Mouse (Mus musculus) forebrain, embryonic 14.5 days (tissue): ENCODE data around the gene Rhno1. TPM values are rescaled to one million over a fixed set of nuclear protein-coding genes. Genes with fewer than 3 reads are reported as not detected.

Experiments used
- ATAC-seq: fragments of 200-750 bp; cut with Nextera tagmentation; 2 replicates; pipeline ENCODE4 v1.8.0; 2017; ENCODE audit warnings: mild to moderate bottlenecking, moderate library complexity
- DNase-seq: peaks from one replicate; pipeline ENCODE4 v3.0.0-alpha.2; 2015; ENCODE audit warnings: low spot score
- H3K27ac ChIP-seq: fragments of 300-500 bp; sonication (generic); 2 replicates; pipeline ENCODE4 v1.5.1; 2014; ENCODE audit warnings: low read depth, mild to moderate bottlenecking, control low read depth, low read length, moderate library complexity
- H3K27me3 ChIP-seq: fragments of 300-500 bp; sonication (generic); replicated peaks from 2 replicates; pipeline ENCODE4 v1.6.1; 2014; ENCODE audit warnings: low read length, control low read depth, mixed read lengths; ENCODE audit not compliant: control insufficient read depth, insufficient read depth
- H3K36me3 ChIP-seq: fragments of 300-500 bp; sonication (generic); 2 replicates; pipeline ENCODE4 v1.6.1; 2014; ENCODE audit warnings: low read length, control low read depth; ENCODE audit not compliant: control insufficient read depth, insufficient read depth
- H3K4me1 ChIP-seq: fragments of 300-500 bp; sonication (generic); 2 replicates; pipeline ENCODE4 v1.6.1; 2014; ENCODE audit warnings: antibody characterized with exemption, low read length, control low read depth; ENCODE audit not compliant: control insufficient read depth, insufficient read depth
- H3K4me2 ChIP-seq: fragments of 300-500 bp; sonication (generic); 2 replicates; pipeline ENCODE4 v1.6.1; 2014; ENCODE audit warnings: mild to moderate bottlenecking, control low read depth, low read length
- H3K4me3 ChIP-seq: fragments of 300-500 bp; sonication (generic); 2 replicates; pipeline ENCODE4 v1.5.1; 2014; ENCODE audit warnings: low read depth, low read length, control low read depth
- H3K9ac ChIP-seq: fragments of 300-500 bp; sonication (generic); 2 replicates; pipeline ENCODE4 v1.6.1; 2014; ENCODE audit warnings: mild to moderate bottlenecking, low read length, control low read depth, moderate library complexity
- H3K9me3 ChIP-seq: fragments of 300-500 bp; sonication (generic); replicated peaks from 2 replicates; pipeline ENCODE4 v1.6.1; 2016; ENCODE audit warnings: low read length, control low read depth, mixed read lengths; ENCODE audit not compliant: control insufficient read depth
- WGBS: fragments of 180-500 bp; shearing (Covaris S2); extraction: QIAGEN DNeasy Blood & Tissue Kit; methylation state at CpG from one replicate; pipeline ENCODE4 v1.1.7; 2014; 5-methylcytosine and 5-hydroxymethylcytosine counted together
- polyA plus RNA-seq: library from polyadenylated mRNA; unstranded; fragments of >200 nt; fragmentation: Nextera tagmentation; extraction: Ambion mirVana; gene quantifications from 2 replicates; pipeline ENCODE4 v1.2.1, GENCODE M21; 2014

Rhno1 gene
- polyA plus RNA-seq, 1 experiment from 2014 or later, result 131 TPM

DNA sequence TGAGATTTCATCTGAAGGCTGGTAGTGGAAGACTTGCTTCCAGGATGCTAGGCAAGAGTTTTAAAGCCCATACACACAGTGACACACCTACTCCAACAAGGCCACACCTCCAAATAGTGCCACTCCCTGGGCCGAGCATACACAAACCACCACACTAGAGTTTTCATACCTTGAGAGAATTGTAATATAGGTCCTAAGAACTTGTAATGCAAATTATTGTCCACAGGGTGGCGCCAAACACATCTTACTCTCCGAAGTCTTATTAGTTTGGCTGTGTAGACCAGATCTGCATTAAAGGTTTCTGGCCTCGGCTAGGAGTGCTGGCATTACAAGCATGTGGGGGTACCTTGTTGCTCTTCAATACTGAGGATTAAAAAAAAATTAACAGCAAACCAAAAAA is 44.4 kb downstream of the Rhno1 start:
- H3K4me3 ChIP-seq, result no peak overlapping the region
- H3K27me3 ChIP-seq, result no peaks in the 10 kb centered on the region
- ATAC-seq (peak; percentile 67), DNase-seq (peak; percentile 88)
- H3K9ac ChIP-seq, result no peak overlapping the region
- WGBS, result 13% methylated on average over 4 of the region's 4 CpGs
- H3K27ac ChIP-seq, result no peak overlapping the region
- H3K36me3 ChIP-seq, result peaks cover 22% of the 10 kb centered on the region
- H3K9me3 ChIP-seq, result no peaks in the 10 kb centered on the region
- no peak overlapping the region for H3K4me2 ChIP-seq
- H3K4me1 ChIP-seq, result no peaks in the 10 kb centered on the region

DNA sequence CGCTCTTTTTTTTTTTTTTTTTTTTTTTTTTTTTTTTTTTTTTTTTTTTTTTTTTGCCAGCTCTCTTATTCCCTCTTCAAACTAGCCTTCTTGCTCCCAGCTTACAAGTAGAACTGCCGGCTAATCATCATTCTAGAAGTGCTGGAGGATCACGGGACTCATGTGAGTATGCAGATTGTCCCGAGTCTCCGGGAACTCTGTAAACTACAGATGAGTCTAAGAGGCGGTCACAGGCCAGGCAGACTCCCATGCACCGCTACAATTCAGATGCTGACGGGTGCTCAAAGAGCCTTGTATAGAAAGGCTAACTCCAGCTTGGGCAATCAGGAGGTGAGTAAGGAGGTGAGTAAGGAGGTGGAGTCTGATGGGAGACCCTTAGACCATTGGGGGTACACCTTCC is 47.1 kb downstream of the Rhno1 start:
- ATAC-seq (no peak), DNase-seq (no peak)
- Histone ChIP-seq H3K4me1 (no peaks in the 10 kb centered on the region), H3K9ac (no peak overlapping the region), H3K4me2 (no peak overlapping the region), H3K4me3 (no peak overlapping the region), H3K27ac (no peak overlapping the region), H3K36me3 (no peaks in the 10 kb centered on the region), H3K9me3 (no peaks in the 10 kb centered on the region), H3K27me3 (no peaks in the 10 kb centered on the region)
- 79% methylated on average over 8 of the region's 8 CpGs for WGBS

DNA sequence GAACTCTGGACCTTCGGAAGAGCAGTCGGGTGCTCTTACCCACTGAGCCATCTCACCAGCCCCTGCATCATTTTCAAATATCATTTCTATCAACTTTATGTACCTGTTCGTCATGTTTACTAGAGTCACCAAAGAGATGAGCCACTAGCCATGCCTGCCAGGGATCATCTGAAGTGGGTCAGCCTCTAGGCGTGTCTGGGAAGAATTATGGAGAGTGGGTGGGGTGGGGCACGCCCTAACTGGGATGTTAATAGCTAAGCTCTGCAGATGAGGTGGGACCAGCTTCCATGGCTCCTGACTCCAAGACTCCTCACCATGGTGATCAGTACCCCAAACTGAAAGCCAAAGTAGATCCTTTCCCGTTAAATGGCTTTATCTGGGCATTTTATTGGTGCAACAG is 47.9 kb downstream of the Rhno1 start:
- DNase-seq, result no peak
- no peak overlapping the region for H3K4me2 ChIP-seq
- no peaks in the 10 kb centered on the region for H3K9me3 ChIP-seq

DNA sequence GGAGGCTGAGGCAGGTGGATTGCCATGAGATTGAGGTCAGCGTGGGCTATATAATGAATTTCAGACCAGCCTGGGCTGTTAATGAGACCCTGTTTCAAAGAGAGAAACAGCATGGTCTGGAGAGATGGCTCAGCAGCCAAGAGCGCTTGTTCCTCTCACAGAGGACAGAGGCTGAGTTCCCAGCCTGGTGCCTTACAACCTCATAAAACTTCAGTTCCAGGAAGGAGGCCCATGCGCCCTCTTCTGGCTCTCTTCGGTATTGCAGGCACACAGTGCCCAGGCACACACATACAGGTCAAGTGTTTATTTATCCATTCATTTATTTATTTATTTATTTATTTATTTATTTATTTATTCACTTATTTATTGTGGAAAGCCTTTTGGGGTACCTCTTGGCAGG is 54.4 kb downstream of the Rhno1 start:
- H3K4me3 ChIP-seq, result no peak overlapping the region
- no peaks in the 10 kb centered on the region for H3K36me3 ChIP-seq
- no peaks in the 10 kb centered on the region for H3K27me3 ChIP-seq
- 0 out of 2 replicates have a peak, but pooled peaks have one; percentile 44 for ATAC-seq
- no peak overlapping the region for H3K27ac ChIP-seq
- H3K9ac ChIP-seq, result no peak overlapping the region
- H3K4me2 ChIP-seq, result no peak overlapping the region
- no peaks in the 10 kb centered on the region for H3K9me3 ChIP-seq
- 23% methylated on average over 4 of the region's 4 CpGs for WGBS
- H3K4me1 ChIP-seq, result no peaks in the 10 kb centered on the region
- DNase-seq, result peak; percentile 77

More for the DNA sequence above, 47.9 kb downstream of the Rhno1 start:
- ATAC-seq, result no peak
- WGBS, result 91% methylated on average over 6 of the region's 6 CpGs
- Histone ChIP-seq H3K27me3 (no peaks in the 10 kb centered on the region), H3K4me3 (no peak overlapping the region), H3K9ac (no peak overlapping the region), H3K4me1 (no peaks in the 10 kb centered on the region), H3K27ac (no peak overlapping the region), H3K36me3 (no peaks in the 10 kb centered on the region)

Other genes with a start within 250 kb of the Rhno1 start
- gene Tspan9, start 219.3 kb downstream of the Rhno1 start, polyA plus RNA-seq, result 23.0 and 36.2 TPM in 2 replicates
- gene Tead4, start 62.1 kb downstream of the Rhno1 start, polyA plus RNA-seq, result 0.18 and 0.37 TPM in 2 replicates
- gene Tulp3, start 7.1 kb downstream of the Rhno1 start, polyA plus RNA-seq, result 10.4 and 11.5 TPM in 2 replicates
- 18.4 and 21.5 TPM in 2 replicates for gene Foxm1, start 56 bp upstream of the Rhno1 start, polyA plus RNA-seq
- gene Tex52, start 12.5 kb upstream of the Rhno1 start, polyA plus RNA-seq, result 0.32 and 0.61 TPM in 2 replicates
- gene Gm44596, start 12.6 kb upstream of the Rhno1 start, polyA plus RNA-seq, result not detected in 2 replicates
- 4.7 TPM in 2 replicates for gene Nrip2, start 36.4 kb upstream of the Rhno1 start, polyA plus RNA-seq
- 28.0 and 32.1 TPM in 2 replicates for gene Itfg2, start 62.0 kb upstream of the Rhno1 start, polyA plus RNA-seq
- 366 and 400 TPM in 2 replicates for gene Fkbp4, start 75.8 kb upstream of the Rhno1 start, polyA plus RNA-seq
- gene Pzp, start 163.8 kb upstream of the Rhno1 start, polyA plus RNA-seq, result not detected in 2 replicates
- gene A2ml1, start 218.7 kb upstream of the Rhno1 start, polyA plus RNA-seq, result 2.8 and 3.3 TPM in 2 replicates